Mouse (Mus musculus) limb, embryonic 11.5 days (tissue): ENCODE data around the gene D17Wsu92e. TPM values are rescaled to one million over a fixed set of nuclear protein-coding genes. Genes with fewer than 3 reads are reported as not detected.

Source experiments
- ATAC-seq: fragments of 200-750 bp; cut with Nextera tagmentation; 2 replicates; pipeline ENCODE4 v1.8.0; 2017; ENCODE audit warnings: low read depth; ENCODE audit not compliant: insufficient number of reproducible peaks, low FRiP score, low TSS enrichment
- DNase-seq: peaks from one replicate; pipeline ENCODE4 v3.0.0-alpha.2; 2015; ENCODE audit warnings: low spot score
- H3K27ac ChIP-seq: fragments of 300-500 bp; sonication (generic); replicated peaks from 2 replicates; pipeline ENCODE4 v1.5.1; 2014; ENCODE audit warnings: low read depth, mild to moderate bottlenecking, low read length
- H3K27me3 ChIP-seq: fragments of 300-500 bp; sonication (generic); 2 replicates; pipeline ENCODE4 v1.6.1; 2014; ENCODE audit warnings: mild to moderate bottlenecking, low read length, mixed read lengths; ENCODE audit not compliant: control insufficient read depth, insufficient read depth
- H3K36me3 ChIP-seq: fragments of 300-500 bp; sonication (generic); 2 replicates; pipeline ENCODE4 v1.6.1; 2014; ENCODE audit warnings: mild to moderate bottlenecking, low read length, moderate library complexity, mixed read lengths; ENCODE audit not compliant: control insufficient read depth, insufficient read depth
- H3K4me1 ChIP-seq: fragments of 300-500 bp; sonication (generic); 2 replicates; pipeline ENCODE4 v1.6.1; 2014; ENCODE audit warnings: low read length, mixed read lengths; ENCODE audit not compliant: control insufficient read depth, insufficient read depth
- H3K4me2 ChIP-seq: fragments of 300-500 bp; sonication (generic); 2 replicates; pipeline ENCODE4 v1.6.1; 2014; ENCODE audit warnings: low read depth, mild to moderate bottlenecking, moderate library complexity; ENCODE audit not compliant: severe bottlenecking
- H3K4me3 ChIP-seq: fragments of 300-500 bp; sonication (generic); 2 replicates; pipeline ENCODE4 v1.5.1; 2014; ENCODE audit warnings: low read depth, low read length
- H3K9ac ChIP-seq: fragments of 300-500 bp; sonication (generic); 2 replicates; pipeline ENCODE4 v1.6.1; 2014; ENCODE audit warnings: mild to moderate bottlenecking, low read length
- H3K9me3 ChIP-seq: fragments of 300-500 bp; sonication (generic); 2 replicates; pipeline ENCODE4 v1.6.1; 2016; ENCODE audit warnings: low read length; ENCODE audit not compliant: control insufficient read depth
- WGBS: fragments of 180-500 bp; shearing (Covaris S2); extraction: QIAGEN DNeasy Blood & Tissue Kit; methylation state at CpG from one replicate; pipeline ENCODE4 v1.1.7; 2014; 5-methylcytosine and 5-hydroxymethylcytosine counted together
- polyA plus RNA-seq: library from polyadenylated mRNA; unstranded; fragments of >200 nt; fragmentation: Nextera tagmentation; extraction: Ambion mirVana; gene quantifications from 2 replicates; pipeline ENCODE4 v1.2.1, GENCODE M21; 2014

D17Wsu92e gene
- polyA plus RNA-seq, 1 experiment from 2014 or later, result 16.7 TPM

DNA sequence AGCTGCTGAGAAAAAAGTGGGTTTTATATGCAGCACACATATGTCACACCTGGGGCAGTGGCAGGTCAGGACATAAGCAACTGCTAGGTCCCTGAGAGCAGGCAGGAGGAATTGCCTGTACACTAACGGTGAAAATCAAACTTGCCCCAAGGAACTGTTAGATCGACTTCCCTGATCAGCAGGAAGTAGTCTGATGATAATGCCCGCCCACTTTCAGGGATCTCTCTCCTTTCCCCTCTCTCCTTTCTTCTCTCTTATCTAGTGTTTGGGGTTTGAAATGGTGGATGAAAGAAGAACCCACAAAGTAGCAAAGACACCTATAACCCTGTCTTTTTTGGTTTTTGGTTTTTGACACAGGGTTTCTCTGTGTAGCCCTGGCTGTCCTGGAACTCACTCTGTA, 5.1 kb upstream of the D17Wsu92e start:
- Histone ChIP-seq H3K36me3 (no peaks in the 10 kb centered on the region), H3K27me3 (no peaks in the 10 kb centered on the region), H3K9ac (no peak overlapping the region), H3K9me3 (no peaks in the 10 kb centered on the region), H3K4me2 (no peak overlapping the region), H3K27ac (no peak overlapping the region), H3K4me3 (no peak overlapping the region), H3K4me1 (peaks cover 6% of the 10 kb centered on the region)
- 32% methylated on average over 3 of the region's 3 CpGs for WGBS
- no peak for ATAC-seq
- DNase-seq, result no peak

DNA sequence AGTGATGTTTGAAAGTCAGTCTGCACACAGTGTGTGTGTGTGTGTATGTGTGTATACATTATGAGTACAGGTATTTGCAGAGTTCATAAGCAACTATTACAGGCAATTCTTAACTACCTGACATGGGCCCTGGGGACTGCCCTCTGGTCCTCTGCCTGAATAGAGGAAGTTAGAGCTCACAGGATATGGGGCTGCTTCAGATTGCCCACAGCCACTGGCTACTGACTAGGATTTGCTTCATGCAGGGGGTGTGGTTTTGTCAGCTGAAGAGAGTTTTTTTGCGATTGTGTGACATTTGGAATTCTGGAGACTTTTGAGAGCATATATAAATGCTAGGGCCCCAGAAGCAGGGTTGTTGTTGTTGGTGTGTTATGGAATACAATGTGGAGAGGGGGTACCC, 4.5 kb upstream of the D17Wsu92e start:
- H3K4me2 ChIP-seq, result no peak overlapping the region
- WGBS, result 74% methylated on average over 1 of the region's 1 CpGs
- H3K36me3 ChIP-seq, result no peaks in the 10 kb centered on the region
- H3K9me3 ChIP-seq, result no peaks in the 10 kb centered on the region
- no peak overlapping the region for H3K9ac ChIP-seq
- no peak for ATAC-seq
- DNase-seq, result no peak
- peaks cover 6% of the 10 kb centered on the region for H3K4me1 ChIP-seq
- H3K27me3 ChIP-seq, result no peaks in the 10 kb centered on the region
- no peak overlapping the region for H3K4me3 ChIP-seq
- no peak overlapping the region for H3K27ac ChIP-seq

GRCm38 (mm10) chr17:27823142-27823905, 2.9 kb upstream of the D17Wsu92e start:
- ATAC-seq (no peak), DNase-seq (no peak)
- WGBS, result 77% methylated on average over 9 of the region's 9 CpGs
- Histone ChIP-seq H3K27ac (no peak overlapping the region), H3K9ac (no peak overlapping the region), H3K9me3 (no peaks in the 10 kb centered on the region), H3K4me2 (no peak overlapping the region), H3K27me3 (no peaks in the 10 kb centered on the region), H3K4me3 (no peak overlapping the region), H3K36me3 (no peaks in the 10 kb centered on the region), H3K4me1 (peaks cover 19% of the 10 kb centered on the region)

DNA sequence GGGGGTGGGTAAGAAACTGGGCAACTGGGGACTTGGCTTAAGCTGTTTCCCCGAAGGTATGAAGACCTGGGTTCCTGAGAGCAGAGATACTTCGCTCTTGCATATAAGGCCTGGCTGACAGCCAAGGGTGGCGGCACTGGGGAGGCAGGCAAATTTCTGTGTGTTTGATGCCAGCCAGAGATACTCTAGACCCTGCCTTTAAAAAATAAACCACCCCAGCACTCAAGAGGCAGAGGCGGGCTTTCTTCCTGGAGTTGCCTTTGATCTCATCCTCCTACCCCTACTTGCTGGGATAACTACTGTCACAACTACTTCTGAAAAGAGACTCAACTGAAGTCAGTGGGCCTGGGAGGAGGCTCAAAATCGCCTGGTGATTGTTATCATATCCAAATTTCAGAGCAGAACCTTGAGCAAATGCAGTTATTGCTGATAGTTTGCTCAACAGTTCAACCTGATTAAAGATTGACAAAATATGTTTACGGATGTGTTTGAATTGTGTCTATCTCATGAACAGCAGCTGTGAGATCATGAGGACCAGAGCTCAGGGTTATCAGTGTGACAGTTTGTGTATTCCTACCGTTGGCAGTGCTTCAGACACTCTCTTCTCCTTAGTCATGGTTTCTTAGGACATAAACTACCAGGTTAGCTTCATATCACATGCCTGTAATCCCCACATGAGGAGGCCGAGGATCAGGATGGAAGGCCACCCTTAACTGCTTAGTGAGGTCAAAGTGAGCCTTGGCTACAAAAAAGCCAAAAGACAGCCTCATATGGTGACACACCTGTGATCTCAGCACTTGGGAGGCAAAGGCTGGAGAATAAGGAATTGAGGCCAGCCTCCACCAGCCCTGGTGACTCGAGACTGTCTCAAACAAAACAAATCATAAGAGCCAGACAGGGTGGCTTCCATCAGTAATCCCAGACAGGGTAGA, 1.2 kb upstream of the D17Wsu92e start:
- H3K27me3 ChIP-seq, result no peaks in the 10 kb centered on the region
- no peak overlapping the region; the same call in 1 of the 2 replicates for H3K9ac ChIP-seq
- WGBS, result 61% methylated on average over 9 of the region's 9 CpGs
- no peaks in the 10 kb centered on the region for H3K36me3 ChIP-seq
- H3K4me2 ChIP-seq, result peak overlapping the region; percentile 1; the same call in 1 of the 2 replicates
- peak overlapping the region; percentile 30; the same call in 1 of the 2 replicates for H3K27ac ChIP-seq
- H3K9me3 ChIP-seq, result no peaks in the 10 kb centered on the region
- peak overlapping the region; percentile 86; the same call in 1 of the 2 replicates for H3K4me3 ChIP-seq
- ATAC-seq, result no peak
- H3K4me1 ChIP-seq, result peaks cover 20% of the 10 kb centered on the region
- DNase-seq, result no peak

- H3K9ac ChIP-seq, result peak overlapping the region; percentile 84
- no peaks in the 10 kb centered on the region for H3K36me3 ChIP-seq
- peak overlapping the region; percentile 24 for H3K27ac ChIP-seq
- ATAC-seq (no peak; the same call in none of the 2 replicates), DNase-seq (peak; percentile 61)
- H3K27me3 ChIP-seq, result no peaks in the 10 kb centered on the region
- H3K4me1 ChIP-seq, result peaks cover 14% of the 10 kb centered on the region
- H3K9me3 ChIP-seq, result no peaks in the 10 kb centered on the region
- peak overlapping the region; percentile 86 for H3K4me3 ChIP-seq
- under 1% methylated on average over 57 of the region's 62 CpGs for WGBS
- H3K4me2 ChIP-seq, result peak overlapping the region; percentile 91
Measured at GRCm38 (mm10) chr17:27819971-27820567, 379 bp downstream of the D17Wsu92e start.

DNA sequence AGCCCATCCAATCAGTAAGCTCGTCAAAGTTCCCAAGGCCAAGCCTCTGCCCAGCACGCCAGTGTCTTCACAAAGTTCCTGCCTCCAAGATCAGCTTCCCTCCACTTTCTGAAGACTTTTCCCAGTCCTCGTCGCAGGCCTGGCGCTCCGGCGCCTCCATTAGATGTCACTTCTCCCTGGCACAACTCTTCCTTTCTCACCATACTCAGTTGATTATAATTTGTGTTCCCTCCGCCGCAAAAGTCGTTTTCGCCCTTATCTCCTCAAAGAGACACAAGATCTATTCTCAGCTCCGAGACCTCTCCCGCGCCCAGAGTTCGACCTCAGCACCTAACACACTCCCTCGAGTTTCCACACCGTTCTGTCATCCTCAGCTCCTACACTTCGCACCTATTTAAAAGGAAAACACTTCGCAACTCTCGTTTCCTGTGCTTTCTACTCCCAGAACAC, 902 bp downstream of the D17Wsu92e start:
- Histone ChIP-seq H3K4me1 (peaks cover 14% of the 10 kb centered on the region), H3K27me3 (no peaks in the 10 kb centered on the region), H3K36me3 (no peaks in the 10 kb centered on the region), H3K27ac (peak overlapping the region; percentile 24; the same call in 1 of the 2 replicates), H3K4me3 (peak overlapping the region; percentile 86), H3K9ac (peak overlapping the region; percentile 84), H3K4me2 (peak overlapping the region; percentile 91), H3K9me3 (no peaks in the 10 kb centered on the region)
- ATAC-seq (no peak), DNase-seq (no peak)
- under 1% methylated on average over 20 of the region's 20 CpGs for WGBS

DNA sequence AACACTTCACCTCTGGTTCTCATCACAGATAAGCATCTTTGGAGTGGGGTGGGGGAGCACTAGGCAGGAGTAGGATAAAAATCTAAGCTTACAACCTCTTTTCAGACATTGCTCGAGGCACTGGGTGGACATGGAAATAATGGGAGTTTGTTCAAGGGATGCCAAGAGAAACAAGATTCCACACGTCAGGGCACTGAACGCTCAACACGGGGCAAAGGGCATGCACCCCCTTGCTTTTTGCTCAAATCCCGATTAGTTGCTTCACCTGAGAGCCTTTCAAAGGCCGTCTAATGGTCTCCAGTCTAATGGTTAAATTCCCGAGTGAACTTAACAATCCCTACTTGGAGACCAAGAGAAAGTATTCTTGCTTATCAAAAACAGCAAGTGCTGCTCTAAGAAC, 1.4 kb downstream of the D17Wsu92e start:
- H3K27me3 ChIP-seq, result no peaks in the 10 kb centered on the region
- H3K4me1 ChIP-seq, result peaks cover 14% of the 10 kb centered on the region
- H3K9me3 ChIP-seq, result no peaks in the 10 kb centered on the region
- DNase-seq (no peak), ATAC-seq (no peak)
- peak overlapping the region; percentile 84; the same call in 1 of the 2 replicates for H3K9ac ChIP-seq
- peak overlapping the region; percentile 91 for H3K4me2 ChIP-seq
- H3K4me3 ChIP-seq, result peak overlapping the region; percentile 86
- no peak overlapping the region for H3K27ac ChIP-seq
- no peaks in the 10 kb centered on the region for H3K36me3 ChIP-seq
- WGBS, result 29% methylated on average over 7 of the region's 7 CpGs

GRCm38 (mm10) chr17:27814606-27815005, 5.8 kb downstream of the D17Wsu92e start:
- H3K4me3 ChIP-seq, result no peak overlapping the region
- H3K4me2 ChIP-seq, result no peak overlapping the region
- no peaks in the 10 kb centered on the region for H3K9me3 ChIP-seq
- DNase-seq (no peak), ATAC-seq (no peak)
- H3K36me3 ChIP-seq, result no peaks in the 10 kb centered on the region
- H3K9ac ChIP-seq, result no peak overlapping the region
- H3K27me3 ChIP-seq, result no peaks in the 10 kb centered on the region
- H3K27ac ChIP-seq, result no peak overlapping the region
- peaks cover 12% of the 10 kb centered on the region for H3K4me1 ChIP-seq
